Mouse (Mus musculus) ES-E14 (cell line): ENCODE results near the gene Pak3. TPM values are rescaled to one million over a fixed set of nuclear protein-coding genes. Genes with fewer than 3 reads are reported as not detected.

Source experiments
- DNase-seq: peaks from one replicate; pipeline ENCODE4 v3.0.0-alpha.2; 2013; ENCODE audit warnings: low read depth, low spot score
- H3K27ac ChIP-seq: 2 replicates; pipeline ENCODE4 v1.5.1; 2012; ENCODE audit warnings: low read depth, mild to moderate bottlenecking, low read length, moderate library complexity, mixed read lengths; ENCODE audit not compliant: poor library complexity, insufficient read depth, severe bottlenecking
- H3K36me3 ChIP-seq: 2 replicates; pipeline ENCODE4 v1.6.1; 2012; ENCODE audit warnings: mild to moderate bottlenecking, low read length, moderate library complexity, mixed read lengths; ENCODE audit not compliant: control insufficient read depth, poor library complexity, insufficient read depth, severe bottlenecking
- H3K4me1 ChIP-seq, 2 experiments: fragments of 150-350 bp in 1 of 2; sonication (generic) in 1 of 2; 2 replicates each; pipeline ENCODE4 v1.6.1; 2012; ENCODE audit warnings: low read length in 2 of 2, mild to moderate bottlenecking in 1 of 2, mixed read lengths in 1 of 2; ENCODE audit not compliant: control insufficient read depth in 2 of 2, insufficient read depth in 2 of 2, poor library complexity in 1 of 2
- H3K4me3 ChIP-seq, 2 experiments: fragments of 150-350 bp in 1 of 2; sonication (generic) in 1 of 2; 2 replicates each; pipeline ENCODE4 v1.5.1; 2012; ENCODE audit warnings: low read length in 2 of 2, low read depth in 1 of 2, mild to moderate bottlenecking in 1 of 2, mixed read lengths in 1 of 2; ENCODE audit not compliant: insufficient read depth in 1 of 2, poor library complexity in 1 of 2, severe bottlenecking in 1 of 2
- H3K9ac ChIP-seq: 2 replicates; pipeline ENCODE4 v1.6.1; 2012; ENCODE audit warnings: low read depth, mild to moderate bottlenecking, low read length, mixed read lengths; ENCODE audit not compliant: poor library complexity, insufficient read depth, severe bottlenecking
- H3K9me3 ChIP-seq: fragments of 150-350 bp; sonication (generic); 2 replicates; pipeline ENCODE4 v1.6.1; 2012; ENCODE audit warnings: low read depth, mild to moderate bottlenecking, low read length; ENCODE audit not compliant: control insufficient read depth, insufficient read depth
- CHD2 ChIP-seq: IDR thresholded peaks from 2 replicates; pipeline ENCODE4 v1.6.1; 2014; ENCODE audit warnings: mild to moderate bottlenecking, low read depth, low read length, inconsistent platforms
- HCFC1 ChIP-seq: IDR thresholded peaks from 2 replicates; pipeline ENCODE4 v1.6.1; 2012; ENCODE audit warnings: low read length, inconsistent platforms, borderline replicate concordance; ENCODE audit not compliant: insufficient read depth
- MAFK ChIP-seq: IDR thresholded peaks from 2 replicates; pipeline ENCODE4 v1.6.1; 2014; ENCODE audit warnings: mild to moderate bottlenecking, low read depth, low read length, inconsistent platforms; ENCODE audit not compliant: insufficient read depth
- ZC3H11A ChIP-seq: IDR thresholded peaks from 2 replicates; pipeline ENCODE4 v1.6.1; 2012; ENCODE audit warnings: low read depth, mild to moderate bottlenecking, inconsistent platforms, low read length, borderline replicate concordance
- ZNF384 ChIP-seq: IDR thresholded peaks from 2 replicates; pipeline ENCODE4 v1.6.1; 2012; ENCODE audit warnings: low read depth, low read length, inconsistent platforms
- in situ Hi-C, 2 experiments: fragments of 600-800 bp; cut with MboI; formaldehyde crosslinking; loops; one replicate each; pipeline ENCODE4 v1.15.1; 2025; ENCODE audit warnings: low sequenced_read_pairs in 2 of 2, inconsistent platforms in 1 of 2; ENCODE audit not compliant: unreplicated experiment in 2 of 2
- total RNA-seq: library from RNA; depleted of rRNA; stranded (reverse); fragments of 300-350 nt; gene quantifications from 2 replicates; pipeline ENCODE4 v1.2.3, GENCODE M21; 2012

Pak3 gene
- total RNA-seq, 1 experiment: 2.2 TPM

GRCm38 (mm10) chrX:143668242-143668641 is 149.9 kb downstream of the Pak3 start:
- Histone ChIP-seq H3K4me1 (no peaks in the 10 kb centered on the region), H3K27ac (no peak overlapping the region), H3K9ac (no peak overlapping the region), H3K36me3 (no peaks in the 10 kb centered on the region), H3K9me3 (no peaks in the 10 kb centered on the region), H3K4me3 (no peak overlapping the region)
- peak; percentile 28 for DNase-seq
- in situ Hi-C loops: no loop called here
- TF ChIP-seq CHD2 (no peak), MAFK (no peak), HCFC1 (no peak), ZNF384 (no peak), ZC3H11A (0 out of 2 replicates have a peak, but pooled peaks have one; percentile 34)

GRCm38 (mm10) chrX:143678566-143678965 is 160.2 kb downstream of the Pak3 start:
- H3K27ac ChIP-seq: no peak overlapping the region
- H3K4me3 ChIP-seq: no peak overlapping the region
- TF ChIP-seq ZC3H11A: no peak
- in situ Hi-C loops: no loop called here
- H3K4me1 ChIP-seq: no peaks in the 10 kb centered on the region
- H3K9ac ChIP-seq: no peak overlapping the region
- DNase-seq: no peak
- H3K9me3 ChIP-seq: no peaks in the 10 kb centered on the region
- H3K36me3 ChIP-seq: no peaks in the 10 kb centered on the region

- Histone ChIP-seq H3K4me3 (no peak overlapping the region), H3K27ac (no peak overlapping the region), H3K4me1 (no peaks in the 10 kb centered on the region), H3K9ac (no peak overlapping the region), H3K36me3 (no peaks in the 10 kb centered on the region), H3K9me3 (no peaks in the 10 kb centered on the region)
- TF ChIP-seq ZC3H11A: no peak
- TF ChIP-seq ZNF384: no peak
- TF ChIP-seq HCFC1: no peak
- TF ChIP-seq CHD2: no peak
- no peak for TF ChIP-seq MAFK
- DNase-seq: no peak
- in situ Hi-C loops: no loop called here
Observed at GRCm38 (mm10) chrX:143722250-143722649, 203.9 kb downstream of the Pak3 start.

GRCm38 (mm10) chrX:143725411-143725810 is 207.0 kb downstream of the Pak3 start:
- no peak for DNase-seq
- H3K4me3 ChIP-seq: no peak overlapping the region
- no peak overlapping the region for H3K27ac ChIP-seq
- no peaks in the 10 kb centered on the region for H3K9me3 ChIP-seq
- no peak overlapping the region for H3K9ac ChIP-seq
- TF ChIP-seq ZC3H11A: no peak
- no peak for TF ChIP-seq HCFC1
- H3K4me1 ChIP-seq: no peaks in the 10 kb centered on the region
- no peaks in the 10 kb centered on the region for H3K36me3 ChIP-seq
- in situ Hi-C loops: loop anchor here in 1 of 2 experiments (25.0 kb wide), 1 partner anchor 262 kb away; no protein-coding TSS in a partner anchor

- in situ Hi-C loops: loop anchor here (10.0 to 25.0 kb wide), 2 partner anchors 251 to 259 kb away; no protein-coding TSS in a partner anchor
- peak; percentile 1 for DNase-seq
- peak; percentile 32; the same call in 1 of the 2 replicates for TF ChIP-seq ZC3H11A
- no peak for TF ChIP-seq HCFC1
- no peak for TF ChIP-seq CHD2
- TF ChIP-seq ZNF384: peak; percentile 42; the same call in 1 of the 2 replicates
- H3K4me1 ChIP-seq: no peaks in the 10 kb centered on the region
- H3K4me3 ChIP-seq: no peak overlapping the region
- H3K36me3 ChIP-seq: no peaks in the 10 kb centered on the region
- H3K9ac ChIP-seq: no peak overlapping the region
- no peak overlapping the region for H3K27ac ChIP-seq
- no peaks in the 10 kb centered on the region for H3K9me3 ChIP-seq
Observed at GRCm38 (mm10) chrX:143736035-143736434, 217.6 kb downstream of the Pak3 start.
